In genomic region chr8:48410916-48411315, GRCm38 (mm10) we compare ENCODE assay signal across 28 mouse cellular contexts.
"Had no signal": no experiment of that assay in that cellular context is flagged by ENCODE, and none has a peak within 500 bp of the region (broad histone marks: within the 10 kb centered on the region; RNA-seq: fewer than 3 reads in every experiment).

No protein-coding gene starts in this region.

- H3K4me1 ChIP-seq: limb, embryonic 15.5 days; liver, embryonic 12.5 days; liver, embryonic 13.5 days; liver, embryonic 15.5 days; lung, embryonic 15.5 days; megakaryocyte, embryonic 14.5 days; midbrain, embryonic 12.5 days; midbrain, embryonic 13.5 days; midbrain, embryonic 15.5 days had no signal

- H3K27me3 ChIP-seq: limb, embryonic 12.5 days; limb, embryonic 13.5 days; limb, embryonic 15.5 days; liver, embryonic 12.5 days; liver, embryonic 13.5 days; liver, embryonic 15.5 days; lung, embryonic 15.5 days; megakaryocyte, embryonic 14.5 days; midbrain, embryonic 12.5 days; midbrain, embryonic 13.5 days; midbrain, embryonic 15.5 days had no signal

- H3K27ac ChIP-seq: left cerebral cortex, adult 2 months; limb, embryonic 10.5 days; limb, embryonic 12.5 days; limb, embryonic 13.5 days; limb, embryonic 15.5 days; liver, embryonic 12.5 days; liver, embryonic 13.5 days; liver, embryonic 14.5 days; liver, embryonic 15.5 days; lung, embryonic 15.5 days; macrophage; midbrain, embryonic 10.5 days; midbrain, embryonic 12.5 days; midbrain, embryonic 13.5 days; midbrain, embryonic 15.5 days had no signal

- H3K4me3 ChIP-seq: left cerebral cortex, adult 2 months; limb, embryonic 10.5 days; limb, embryonic 12.5 days; limb, embryonic 13.5 days; limb, embryonic 15.5 days; liver, embryonic 12.5 days; liver, embryonic 13.5 days; liver, embryonic 15.5 days; lung, embryonic 15.5 days; megakaryocyte, embryonic 14.5 days; midbrain, embryonic 10.5 days; midbrain, embryonic 12.5 days; midbrain, embryonic 13.5 days; midbrain, embryonic 15.5 days; myocyte had no signal

- H3K36me3 ChIP-seq: liver, embryonic 15.5 days; lung, embryonic 15.5 days; midbrain, embryonic 15.5 days had no signal

- DNase-seq: left cerebral cortex, postnatal 4 days; liver; liver, embryonic 13.5 days; liver, postnatal 0 days; lung, adult 18-20 months; lung, adult 2 months; lung, embryonic 14.5 days; lung, postnatal 10 days; lung, postnatal 14 days; lung, postnatal 36 days; lung, postnatal 4 days; midbrain, embryonic 14.5 days had no signal
